Mouse (Mus musculus) CH12.LX (cell line): ENCODE measurements at regions not wholly inside any gene's neighbourhood (a gene's known extent, or its start where the extent isn't known, plus 50 kb on each side); places are given as distances from the start of the nearest gene placed in this dataset.

Experiments
- CTCF ChIP-seq, 2 experiments: IDR thresholded peaks in 1 of 2; conservative IDR thresholded peaks in 1 of 2; 2 replicates each; pipeline ENCODE4 v1.5.1; 2011 to 2012; ENCODE audit warnings: low read depth in 2 of 2, low read length in 2 of 2, improper control_type of control experiment in 1 of 2, inconsistent platforms in 1 of 2, mild to moderate bottlenecking in 1 of 2, moderate library complexity in 1 of 2
- E2F4 ChIP-seq: IDR thresholded peaks from 2 replicates; pipeline ENCODE4 v1.6.1; 2011; ENCODE audit warnings: low read depth, low read length, improper control_type of control experiment; ENCODE audit not compliant: insufficient replicate concordance
- ELF1 ChIP-seq: IDR thresholded peaks from 2 replicates; pipeline ENCODE4 v1.6.1; 2014; ENCODE audit warnings: low read depth, mild to moderate bottlenecking, inconsistent platforms, low read length, improper control_type of control experiment
- MAFK ChIP-seq: IDR thresholded peaks from 2 replicates; pipeline ENCODE4 v1.6.1; 2011; ENCODE audit warnings: low read length, improper control_type of control experiment; ENCODE audit not compliant: insufficient replicate concordance
- PAX5 ChIP-seq: IDR thresholded peaks from 2 replicates; pipeline ENCODE4 v1.6.1; 2012; ENCODE audit warnings: low read length, inconsistent platforms, mixed read lengths
- RAD21 ChIP-seq: IDR thresholded peaks from 2 replicates; pipeline ENCODE4 v1.6.1; 2011; ENCODE audit warnings: low read depth, mild to moderate bottlenecking, low read length, improper control_type of control experiment, moderate library complexity
- TCF12 ChIP-seq: IDR thresholded peaks from 2 replicates; pipeline ENCODE4 v1.6.1; 2014; ENCODE audit warnings: low read depth, mild to moderate bottlenecking, inconsistent platforms, low read length, improper control_type of control experiment

GRCm38 (mm10) chr15:51409791-51410308, 2474.9 kb upstream of the Gm7489 start:
- TF ChIP-seq RAD21 = no peak
- TF ChIP-seq PAX5 = no peak
- TF ChIP-seq ELF1 = no peak
- TF ChIP-seq CTCF (conservative IDR thresholded peaks at IDR 0.05 in 1 of 2, IDR thresholded peaks at IDR 0.05 in 1 of 2; ENCODE audit: low read depth in 2 of 2, low read length in 2 of 2) = no peak
- no peak for TF ChIP-seq E2F4
- TF ChIP-seq MAFK = no peak
- no peak for TF ChIP-seq TCF12
